Mouse (Mus musculus): ENCODE data around the gene Barhl1.

Gene Barhl1

GRCm38 (mm10) chr2:28910877-28911276, 5.6 kb downstream of the Barhl1 start:
- DNase-seq: no peak

- no peak for DNase-seq
Measured at GRCm38 (mm10) chr2:28909818-28910710, 6.4 kb downstream of the Barhl1 start.

- DNase-seq: no peak
Measured at GRCm38 (mm10) chr2:28909186-28909817, 7.2 kb downstream of the Barhl1 start.

GRCm38 (mm10) chr2:28908389-28909153, 7.9 kb downstream of the Barhl1 start:
- DNase-seq: no peak

- no peak for DNase-seq
Measured at GRCm38 (mm10) chr2:28907691-28908388, 8.6 kb downstream of the Barhl1 start.

GRCm38 (mm10) chr2:28905561-28905960, 10.9 kb downstream of the Barhl1 start:
- no peak for DNase-seq

- DNase-seq: no peak
Measured at GRCm38 (mm10) chr2:28904786-28905185, 11.7 kb downstream of the Barhl1 start.

GRCm38 (mm10) chr2:28903871-28904270, 12.6 kb downstream of the Barhl1 start:
- DNase-seq: no peak

GRCm38 (mm10) chr2:28902291-28902690, 14.2 kb downstream of the Barhl1 start:
- no peak for DNase-seq

GRCm38 (mm10) chr2:28897340-28897899, 19.0 kb downstream of the Barhl1 start:
- no peak for DNase-seq

GRCm38 (mm10) chr2:28895876-28896275, 20.6 kb downstream of the Barhl1 start:
- DNase-seq: no peak

GRCm38 (mm10) chr2:28893526-28893925, 22.9 kb downstream of the Barhl1 start:
- DNase-seq: no peak

GRCm38 (mm10) chr2:28892796-28893195, 23.7 kb downstream of the Barhl1 start:
- no peak for DNase-seq

GRCm38 (mm10) chr2:28884914-28885313, 31.6 kb downstream of the Barhl1 start:
- DNase-seq: no peak

GRCm38 (mm10) chr2:28882826-28883485, 33.5 kb downstream of the Barhl1 start:
- DNase-seq: no peak

- DNase-seq: no peak
Measured at GRCm38 (mm10) chr2:28882047-28882446, 34.4 kb downstream of the Barhl1 start.

- DNase-seq: no peak
Measured at GRCm38 (mm10) chr2:28881275-28881674, 35.2 kb downstream of the Barhl1 start.

GRCm38 (mm10) chr2:28875554-28875953, 40.9 kb downstream of the Barhl1 start:
- DNase-seq: no peak

GRCm38 (mm10) chr2:28867495-28867894, 49.0 kb downstream of the Barhl1 start:
- DNase-seq: no peak

GRCm38 (mm10) chr2:28863857-28864256, 52.6 kb downstream of the Barhl1 start:
- DNase-seq: no peak

- no peak for DNase-seq
Measured at GRCm38 (mm10) chr2:28860678-28861423, 55.6 kb downstream of the Barhl1 start.
